Mouse (Mus musculus): ENCODE data around the gene Elovl2.
"Not testable (repeated sequence)": the region's sequence is repeated elsewhere in the genome, so short reads cannot be mapped to it uniquely, and the experiment has no call there.

The Elovl2 gene

DNA sequence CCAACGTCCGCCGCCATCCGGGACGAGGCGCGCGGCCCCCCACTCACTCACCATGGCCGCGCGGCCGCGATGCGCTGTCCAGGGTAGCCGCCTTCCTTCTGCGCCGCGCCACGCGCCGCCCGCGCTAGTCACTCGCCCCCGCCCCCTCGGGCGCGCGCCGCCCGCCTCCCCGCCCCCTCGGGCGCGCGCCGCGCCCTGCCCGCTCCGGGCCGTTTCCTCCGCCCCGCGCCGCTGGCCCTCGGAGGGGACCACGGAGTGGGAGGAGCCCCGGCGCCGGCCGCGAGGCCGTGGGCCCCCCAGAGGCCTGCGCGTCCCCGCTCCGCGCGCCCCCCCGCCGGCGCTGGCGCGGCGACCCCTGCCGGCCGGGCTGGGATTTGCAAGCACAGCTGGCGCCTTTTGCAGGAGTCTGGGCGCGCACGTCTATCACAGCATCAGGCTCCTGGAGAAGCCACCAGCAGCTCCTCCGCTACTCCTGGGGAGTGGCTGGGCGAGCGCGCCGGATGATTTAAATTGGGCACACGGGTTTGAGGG lies at the start of gene Elovl2:
TSS of gene Elovl2 (minus strand) at position 102 of the 531 bp plus-strand sequence.
- peak; percentile 54 to 57 for DNase-seq (ENCODE audit: low spot score in 2 of 2)

- DNase-seq (ENCODE audit: low spot score in 2 of 2), result peak; percentile 54 to 62
Observed at GRCm38 (mm10) chr13:41267827-41268408, 47.7 kb upstream of the Elovl2 start.

- no peak for DNase-seq (ENCODE audit: low spot score in 2 of 2)
Observed at GRCm38 (mm10) chr13:41263304-41264006, 43.2 kb upstream of the Elovl2 start.

DNA sequence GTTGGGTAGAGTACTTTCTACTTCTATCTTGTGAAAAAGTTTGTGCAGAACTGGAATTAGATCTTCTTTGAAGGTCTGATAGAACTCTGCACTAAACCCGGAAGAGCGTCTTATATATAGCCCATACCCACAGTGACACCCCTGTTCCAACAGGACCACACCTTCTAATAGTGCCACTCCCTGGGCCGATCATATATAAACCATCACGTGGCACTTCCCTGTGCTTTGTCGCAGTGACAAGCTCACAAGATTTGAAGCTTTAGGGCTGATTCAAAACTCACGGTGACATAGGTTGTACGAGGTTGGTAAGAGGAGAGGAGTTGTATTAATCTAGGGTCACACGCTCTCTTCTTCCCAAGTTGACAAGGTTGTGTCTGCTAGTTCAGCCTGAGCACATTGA lies 41.4 kb upstream of the Elovl2 start:
- not testable (repeated sequence) for DNase-seq (ENCODE audit: low spot score in 2 of 2)

DNA sequence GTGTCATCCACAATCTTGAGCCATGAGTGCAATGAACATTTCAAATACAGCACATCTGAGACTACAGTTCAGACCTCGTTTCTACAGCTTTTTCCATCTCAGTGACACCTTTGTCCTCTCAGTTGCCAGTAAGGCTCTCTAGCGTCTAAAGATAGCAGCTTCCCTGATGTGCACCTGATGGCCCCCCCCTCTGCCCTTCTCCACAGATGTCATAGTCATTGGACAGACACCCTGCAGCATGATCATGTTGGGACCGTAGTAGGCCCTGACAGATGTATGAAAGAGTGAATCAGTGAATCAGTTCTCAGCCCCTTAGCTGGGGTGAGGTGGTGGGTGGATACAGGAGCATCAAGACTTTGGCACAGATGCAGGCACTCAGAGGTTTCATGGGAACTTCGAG lies 37.6 kb upstream of the Elovl2 start:
- no peak for DNase-seq (ENCODE audit: low spot score in 2 of 2)

DNA sequence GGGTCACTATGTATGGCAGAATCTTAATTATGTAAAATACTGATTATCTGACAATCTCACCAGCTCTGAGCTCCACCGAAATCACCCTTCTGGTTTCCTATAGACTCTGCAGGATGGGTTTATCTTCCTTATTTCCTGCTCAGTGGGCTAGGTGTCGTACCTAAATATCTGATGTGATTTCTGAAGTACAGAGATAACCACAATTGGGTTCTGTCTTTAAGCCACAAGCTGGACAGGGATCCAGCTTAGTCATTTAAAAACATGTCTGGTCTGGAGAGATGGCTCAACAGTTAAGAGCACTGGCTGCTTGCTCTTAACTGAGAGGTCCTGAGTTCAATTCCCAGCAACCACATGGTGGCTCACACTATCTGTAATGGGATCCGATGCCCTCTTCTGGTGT lies 36.8 kb upstream of the Elovl2 start:
- DNase-seq (ENCODE audit: low spot score in 2 of 2), result no peak

DNA sequence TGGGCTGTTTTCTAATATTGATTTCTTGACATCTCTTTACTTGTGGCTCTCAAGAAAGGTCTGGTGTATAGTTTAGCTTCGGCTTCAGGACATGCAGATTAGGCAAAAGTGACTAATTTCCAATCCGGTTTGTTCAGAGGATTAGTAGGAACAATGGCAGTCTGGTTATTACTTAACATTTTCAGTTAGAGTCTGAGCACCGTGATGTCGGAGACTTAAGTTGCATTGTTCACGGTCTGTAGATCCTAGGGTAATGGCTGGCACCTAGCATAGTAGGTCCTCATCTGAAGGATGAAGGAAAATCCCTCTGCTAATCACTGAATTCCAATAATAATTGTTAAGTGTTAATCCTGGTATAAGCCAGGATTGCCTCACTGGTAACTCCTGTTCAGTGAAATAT lies 35.9 kb upstream of the Elovl2 start:
- no peak for DNase-seq (ENCODE audit: low spot score in 2 of 2)

GRCm38 (mm10) chr13:41252736-41253135 lies 32.5 kb upstream of the Elovl2 start:
- no peak for DNase-seq (ENCODE audit: low spot score in 2 of 2)

DNA sequence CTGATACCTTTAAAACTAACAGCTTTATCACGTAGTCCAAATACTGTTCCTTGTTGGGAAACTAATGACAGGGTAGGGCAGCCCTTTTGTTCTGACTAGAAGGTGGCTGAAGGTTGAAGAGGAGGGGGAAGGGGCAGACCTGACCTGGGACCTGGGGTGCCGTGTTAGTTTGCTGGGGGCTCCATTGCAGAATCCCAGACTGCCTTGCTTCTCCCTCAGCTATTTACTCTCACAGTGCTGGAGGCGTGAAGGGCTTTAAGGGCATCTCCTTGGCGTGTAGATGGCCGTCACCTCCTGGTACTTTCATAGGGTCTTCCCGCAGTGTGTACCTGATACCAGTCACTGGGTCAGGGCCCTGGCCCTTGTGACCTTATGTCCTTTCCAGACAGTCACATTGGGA lies 31.9 kb upstream of the Elovl2 start:
- DNase-seq (ENCODE audit: low spot score in 2 of 2), result no peak

DNA sequence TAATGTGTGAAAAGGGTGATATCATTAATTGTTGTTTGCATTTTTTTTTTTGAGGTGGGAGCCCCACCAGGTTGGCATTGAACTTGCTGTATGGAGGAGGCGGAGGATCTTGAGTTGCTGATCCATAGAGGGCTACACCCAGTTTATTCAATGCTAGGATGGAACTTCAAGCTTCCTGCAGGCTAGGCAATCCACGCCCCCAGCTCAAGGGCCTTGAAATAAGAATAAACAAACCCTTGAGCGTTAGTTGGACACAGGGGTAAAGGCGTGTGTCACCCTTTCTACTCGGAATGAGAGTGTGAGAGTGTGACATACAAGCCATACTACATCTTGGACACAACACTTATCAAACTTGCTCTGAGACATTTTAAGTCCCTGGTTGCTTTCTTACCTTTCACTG lies 31.5 kb upstream of the Elovl2 start:
- DNase-seq (ENCODE audit: low spot score in 2 of 2), result no peak

- DNase-seq (ENCODE audit: low spot score in 2 of 2), result not testable (repeated sequence)
Observed at GRCm38 (mm10) chr13:41251232-41251631, 31.0 kb upstream of the Elovl2 start.

DNA sequence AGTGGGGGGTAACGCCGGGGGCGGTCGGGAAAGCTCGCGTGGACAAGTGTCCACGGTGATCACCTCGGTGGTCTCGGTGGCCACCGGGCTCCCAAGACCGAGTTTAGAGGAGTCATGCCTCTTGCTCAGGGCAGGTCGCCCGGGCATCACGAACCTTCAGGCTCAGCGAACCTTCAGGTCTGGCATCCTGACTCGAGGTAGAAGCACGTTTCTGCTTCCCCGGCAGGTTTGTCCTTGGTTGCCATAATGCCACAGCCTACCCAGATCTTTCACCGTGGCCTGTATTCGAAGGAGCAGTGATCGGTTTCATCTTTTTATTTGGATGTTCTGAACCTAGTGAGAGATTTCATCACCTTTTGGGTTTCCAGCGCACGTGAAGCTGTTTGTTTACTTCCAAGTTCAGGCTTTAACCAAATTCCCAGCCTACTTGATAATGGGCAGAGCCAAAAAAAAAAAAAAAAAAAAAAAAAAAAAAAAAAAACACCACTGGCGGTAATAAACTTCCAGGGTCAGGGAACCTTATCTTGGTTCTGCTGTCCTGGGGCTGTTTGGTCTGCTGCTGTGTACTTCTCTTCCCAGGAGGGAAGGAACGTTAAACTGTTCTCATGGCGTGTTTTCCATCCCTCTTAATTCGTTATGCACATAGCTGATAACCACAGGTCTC lies 30.2 kb upstream of the Elovl2 start:
- DNase-seq (ENCODE audit: low spot score in 2 of 2), result peak; percentile 30 to 36

GRCm38 (mm10) chr13:41249538-41250317 lies 29.5 kb upstream of the Elovl2 start, which contains the start of gene Smim13:
Gene Smim13, plus strand, starts transcription at chr13:41249844.
- peak; percentile 92 to 96 for DNase-seq (ENCODE audit: low spot score in 2 of 2)

DNA sequence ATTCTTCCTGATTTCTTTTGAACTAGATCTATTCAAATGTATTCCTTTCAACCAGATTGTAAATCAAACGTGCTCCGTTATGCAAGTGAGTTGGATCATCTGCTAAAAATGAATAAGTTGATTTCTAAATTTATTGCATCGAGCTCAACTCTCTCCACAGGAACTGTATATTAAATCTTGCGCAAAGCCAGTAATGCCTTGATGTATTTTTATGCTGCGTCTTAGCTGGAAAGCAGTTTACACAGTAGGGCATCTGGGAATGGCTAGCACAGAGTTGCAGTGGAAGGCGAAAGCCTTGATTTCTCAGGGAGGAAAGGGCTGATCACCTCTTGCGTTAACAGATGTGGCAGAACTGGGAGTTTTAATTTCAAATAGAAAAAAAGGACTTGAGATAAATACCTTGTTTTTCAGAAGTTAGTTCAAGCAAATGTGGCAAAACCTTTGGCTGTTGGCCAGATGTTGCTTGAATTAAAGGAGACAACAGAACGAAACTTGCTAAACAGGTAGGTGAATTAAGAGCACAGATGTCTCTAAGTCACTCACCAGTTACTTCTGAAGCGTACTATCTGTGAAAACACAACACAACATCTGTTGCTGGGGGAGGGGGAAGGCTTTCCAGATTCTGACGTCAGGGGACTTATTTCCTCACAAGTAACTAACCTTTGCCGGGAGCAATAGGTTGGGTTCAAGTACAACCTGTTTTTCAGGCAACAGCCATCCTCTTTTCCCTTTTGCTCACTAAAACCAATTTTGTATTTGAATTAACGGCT lies 28.7 kb upstream of the Elovl2 start:
- peak in 1 of 2 experiments; percentile 52 for DNase-seq (ENCODE audit: low spot score in 2 of 2)

DNA sequence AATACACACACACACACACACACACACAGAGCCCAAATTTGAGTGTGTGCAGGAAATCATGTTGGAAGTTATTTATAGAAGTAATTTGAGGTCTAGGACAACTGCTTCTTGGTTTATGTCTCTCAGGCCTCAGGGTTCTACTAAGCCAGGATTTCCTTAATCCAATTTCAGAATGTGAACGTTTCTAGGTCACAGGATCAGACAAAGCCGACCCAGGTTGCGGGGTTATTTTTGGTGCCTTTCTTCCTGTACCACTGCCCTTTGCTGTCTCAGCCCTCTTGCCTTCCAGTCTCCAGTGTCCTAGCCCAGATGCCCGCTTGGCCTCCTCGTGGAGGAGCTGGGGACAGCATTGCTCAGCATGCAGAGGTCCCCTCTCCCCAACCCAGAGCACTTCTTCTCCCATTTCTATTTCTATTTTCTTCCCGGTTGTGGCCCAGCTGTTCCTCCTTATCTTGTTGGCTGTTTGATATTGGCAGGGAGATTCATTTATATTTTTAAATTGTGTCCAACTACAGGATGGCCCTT lies 24.2 kb upstream of the Elovl2 start:
- DNase-seq (ENCODE audit: low spot score in 2 of 2), result no peak

DNA sequence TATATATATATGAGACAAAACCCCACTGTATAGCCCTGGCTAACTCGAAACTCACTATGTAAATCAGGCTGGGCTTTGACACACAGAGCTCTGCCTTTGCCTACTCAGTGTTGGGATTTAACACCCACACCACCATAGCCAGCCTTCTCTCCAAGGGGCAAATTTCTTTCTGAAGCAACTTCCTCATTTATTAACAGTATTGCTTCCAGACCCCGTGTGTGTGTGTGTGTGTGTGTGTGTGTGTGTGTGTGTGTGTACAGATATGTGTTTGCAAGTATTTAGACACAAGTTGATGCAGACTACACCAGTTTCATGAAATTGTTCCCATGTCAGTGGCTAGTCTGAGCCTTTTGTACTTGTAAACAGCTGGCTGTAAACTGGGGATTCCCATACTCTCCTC lies 21.4 kb upstream of the Elovl2 start:
- no peak for DNase-seq (ENCODE audit: low spot score in 2 of 2)

- no peak for DNase-seq (ENCODE audit: low spot score in 2 of 2)
Observed at GRCm38 (mm10) chr13:41238805-41239130, 18.6 kb upstream of the Elovl2 start.

DNA sequence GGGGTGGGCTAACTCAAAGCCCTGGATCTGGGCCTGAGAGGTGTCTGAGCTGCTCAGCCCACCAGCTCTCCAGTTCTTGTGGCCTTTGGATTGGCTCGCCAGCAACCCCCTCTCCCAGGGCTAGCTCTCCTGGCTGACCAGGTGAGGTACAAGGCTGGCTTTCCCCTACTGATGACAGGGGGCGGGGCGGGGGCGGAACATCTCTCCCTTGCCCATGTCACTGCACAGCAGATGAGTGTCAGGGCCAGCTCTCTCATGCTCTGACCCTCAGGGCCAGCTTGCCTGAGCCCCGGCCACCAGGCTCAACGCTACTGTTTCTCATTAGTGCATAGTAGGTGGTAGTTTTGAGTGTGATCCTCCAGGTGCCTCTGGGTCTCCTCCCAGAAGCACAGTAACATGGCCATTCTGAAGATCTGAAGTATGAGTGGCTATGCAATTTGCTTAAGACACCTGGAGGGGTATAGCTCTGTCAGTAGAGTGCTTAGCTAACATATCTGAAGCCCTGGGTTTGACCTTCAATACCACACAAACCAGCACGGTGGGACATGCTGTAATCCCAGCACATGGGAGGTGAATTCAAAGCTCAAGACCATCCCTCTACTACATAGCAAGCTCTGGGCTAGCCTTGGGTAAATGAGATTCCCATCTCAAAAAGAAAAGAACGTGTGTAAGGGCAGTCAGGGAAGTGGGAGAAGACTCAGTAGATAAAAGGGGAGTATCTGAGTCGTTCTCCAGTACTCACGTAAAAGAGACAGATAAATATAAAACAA lies 18.0 kb upstream of the Elovl2 start:
- DNase-seq (ENCODE audit: low spot score in 2 of 2), result no peak

GRCm38 (mm10) chr13:41235845-41236741 lies 15.9 kb upstream of the Elovl2 start:
- no peak for DNase-seq (ENCODE audit: low spot score in 2 of 2)

All from frontal cortex, postnatal 36 days (tissue).